Mouse (Mus musculus) cerebellum, adult 2 months (tissue): ENCODE measurements around the gene Dip2c.

Experiments used
- CTCF ChIP-seq: fragments of 200-500 bp; IDR thresholded peaks from 2 replicates; pipeline ENCODE4 v1.5.1; 2011; ENCODE audit warnings: low read depth, mild to moderate bottlenecking, control low read depth, low read length, moderate library complexity, borderline replicate concordance; ENCODE audit not compliant: insufficient read depth
- POLR2A ChIP-seq: fragments of 200-500 bp; IDR thresholded peaks from 2 replicates; pipeline ENCODE4 v1.6.1; 2011; ENCODE audit warnings: low read length, control low read depth, borderline replicate concordance; ENCODE audit not compliant: insufficient read depth

DNA sequence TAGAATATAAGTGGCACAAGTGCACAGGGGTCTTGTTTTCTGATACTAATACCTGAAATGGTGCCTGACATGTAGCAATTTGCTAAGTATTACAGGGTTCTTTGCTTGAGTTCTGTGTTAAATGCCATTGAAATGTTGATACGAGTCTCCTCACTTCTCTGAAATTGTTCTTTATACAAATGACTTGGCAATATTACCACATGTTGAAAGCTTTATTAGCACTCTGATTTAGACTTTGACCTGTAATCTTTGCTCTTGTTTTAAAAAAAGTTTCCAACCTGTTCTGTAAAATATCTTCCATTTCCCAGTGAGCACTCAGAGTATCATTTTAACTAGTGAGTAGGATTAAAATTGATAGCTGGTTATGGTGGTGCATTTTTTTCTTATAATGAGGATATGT lies 205.4 kb downstream of the Dip2c start:
- TF ChIP-seq CTCF = no peak
- no peak for TF ChIP-seq POLR2A
